Mouse (Mus musculus) lung, adult 10 weeks (tissue): Measurements from ENCODE around the gene Krt20. TPM values are rescaled to one million over a fixed set of nuclear protein-coding genes. Genes with fewer than 3 reads are reported as not detected.

Source experiments
- polyA plus RNA-seq: library from polyadenylated mRNA; stranded (reverse); fragments of 350-450 nt; fragmentation: Illumina TruSeq; extraction: RNeasy Lipid Tissue Mini Kit (QIAGEN cat#74804); gene quantifications from one replicate; pipeline ENCODE4 v1.2.3, GENCODE M21; 2014; ENCODE audit warnings: low read depth, low replicate concordance; ENCODE audit not compliant: insufficient read depth

Gene Krt20
- not detected for polyA plus RNA-seq

DNA sequence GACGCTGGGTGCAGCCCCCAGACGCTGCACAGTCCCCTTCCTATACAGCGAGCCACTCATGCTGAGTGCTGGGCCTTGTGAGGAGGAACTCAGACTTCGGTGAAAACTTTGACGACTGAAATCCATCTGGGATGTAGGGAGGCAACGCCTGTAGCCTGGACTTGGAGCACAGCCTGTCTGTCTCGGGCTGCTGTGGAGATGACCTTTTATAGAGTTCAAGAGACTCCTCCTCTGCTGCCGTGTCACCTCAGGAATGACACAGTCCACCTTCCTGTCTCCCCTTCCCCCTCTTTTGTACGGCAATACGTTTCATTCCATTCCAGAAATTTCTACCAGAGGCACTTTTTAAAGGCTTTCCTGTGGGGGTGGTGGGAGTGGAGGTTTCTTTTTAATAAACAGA, at the start of gene Krt20:
Gene Krt20 (minus strand): TSS at position 179 of the 400 bp plus-strand sequence.

DNA sequence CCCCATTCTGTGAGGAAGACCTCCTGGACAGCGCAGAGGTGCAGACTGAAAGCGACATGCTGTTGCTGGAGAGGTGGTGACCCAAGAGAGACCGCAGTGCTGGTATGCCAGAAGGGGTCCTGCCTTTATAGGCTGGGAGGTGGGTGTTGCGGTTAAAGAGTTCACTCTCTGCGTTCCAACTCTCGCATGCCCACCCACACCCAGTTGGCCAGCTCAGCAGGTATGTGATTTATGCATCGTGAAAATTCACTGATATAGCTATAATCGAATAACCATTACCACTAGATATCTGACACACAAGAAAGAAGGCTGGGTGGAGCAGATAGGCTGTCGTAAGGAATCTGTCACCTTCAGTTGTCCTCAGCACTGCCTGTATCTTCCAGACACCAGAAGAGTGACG, 15.8 kb downstream of the Krt20 start, which contains the start of gene Krt12:
Gene Krt12 (minus strand): TSS at position 101 of the 400 bp plus-strand sequence.

DNA sequence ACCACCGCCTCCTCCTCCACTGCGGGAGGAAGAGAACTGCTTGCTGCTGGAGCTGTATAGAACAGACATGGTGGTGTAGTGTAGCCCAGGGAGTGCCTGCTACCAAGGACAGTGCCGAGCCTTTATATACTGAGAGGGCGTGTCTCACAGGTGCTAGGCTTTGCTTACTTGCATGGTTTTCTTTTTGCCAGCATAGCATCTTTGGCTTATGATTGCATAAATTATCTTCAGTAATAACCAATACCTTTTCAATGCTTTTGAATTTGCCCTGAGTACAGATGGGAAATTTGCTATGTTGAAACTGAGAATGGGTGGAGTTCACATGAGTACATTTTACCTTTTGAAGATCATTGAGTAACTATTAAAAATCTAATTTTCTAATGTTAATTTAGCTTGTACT, 48.7 kb downstream of the Krt20 start, which contains the start of gene Krt10:
Gene Krt10 (minus strand): TSS at position 101 of the 400 bp plus-strand sequence.

Other genes starting within 250 kb of the Krt20 start
- 64.1 TPM for gene Smarce1, start 207.1 kb downstream of the Krt20 start, polyA plus RNA-seq
- 0.65 TPM for gene Krt222, start 194.1 kb downstream of the Krt20 start, polyA plus RNA-seq
- not detected for gene Krt24, start 152.9 kb downstream of the Krt20 start, polyA plus RNA-seq
- gene Krt25, start 115.2 kb downstream of the Krt20 start, polyA plus RNA-seq = not detected
- gene Krt26, start 100.2 kb downstream of the Krt20 start, polyA plus RNA-seq = not detected
- not detected for gene Krt27, start 87.0 kb downstream of the Krt20 start, polyA plus RNA-seq
- not detected for gene Krt28, start 63.2 kb downstream of the Krt20 start, polyA plus RNA-seq
- 7.6 TPM for gene Krt10, start 48.8 kb downstream of the Krt20 start, polyA plus RNA-seq
- not detected for gene Krt12, start 15.9 kb downstream of the Krt20 start, polyA plus RNA-seq
- gene Krt23, start 55.0 kb upstream of the Krt20 start, polyA plus RNA-seq = 18.8 TPM
- gene Krt39, start 83.2 kb upstream of the Krt20 start, polyA plus RNA-seq = not detected
- gene Krt40, start 105.0 kb upstream of the Krt20 start, polyA plus RNA-seq = not detected
- gene Krtap3-3, start 112.7 kb upstream of the Krt20 start, polyA plus RNA-seq = not detected
- gene Krtap3-2, start 118.7 kb upstream of the Krt20 start, polyA plus RNA-seq = not detected
- not detected for gene Gm11939, start 121.3 kb upstream of the Krt20 start, polyA plus RNA-seq
- gene Krtap3-1, start 128.5 kb upstream of the Krt20 start, polyA plus RNA-seq = not detected
- gene Krtap1-5, start 142.9 kb upstream of the Krt20 start, polyA plus RNA-seq = not detected
- not detected for gene Krtap1-4, start 145.5 kb upstream of the Krt20 start, polyA plus RNA-seq
- gene Krtap1-3, start 153.2 kb upstream of the Krt20 start, polyA plus RNA-seq = not detected
- not detected for gene Krtap9-3, start 160.0 kb upstream of the Krt20 start, polyA plus RNA-seq
- gene Gm11938, start 165.2 kb upstream of the Krt20 start, polyA plus RNA-seq = not detected
- gene Gm11937, start 172.0 kb upstream of the Krt20 start, polyA plus RNA-seq = not detected
- gene Krtap2-4, start 176.7 kb upstream of the Krt20 start, polyA plus RNA-seq = not detected
- not detected for gene Gm11562, start 182.3 kb upstream of the Krt20 start, polyA plus RNA-seq
- gene Krtap4-1, start 190.1 kb upstream of the Krt20 start, polyA plus RNA-seq = not detected
- gene Krtap4-2, start 196.9 kb upstream of the Krt20 start, polyA plus RNA-seq = not detected
- gene Krtap4-7, start 205.9 kb upstream of the Krt20 start, polyA plus RNA-seq = not detected
- gene Gm11555, start 212.1 kb upstream of the Krt20 start, polyA plus RNA-seq = not detected
- not detected for gene Gm11563, start 220.8 kb upstream of the Krt20 start, polyA plus RNA-seq
- not detected for gene Krtap4-6, start 227.8 kb upstream of the Krt20 start, polyA plus RNA-seq